Mouse (Mus musculus) cerebellum, postnatal 14 days (tissue): ENCODE measurements around the gene Rapgef4.

Experiments used
- DNase-seq, 2 experiments: peaks; one replicate each; pipeline ENCODE4 v3.0.0; 2021; ENCODE audit warnings: mixed read lengths in 2 of 2

Gene Rapgef4

GRCm38 (mm10) chr2:72240691-72241090, 259.7 kb downstream of the Rapgef4 start:
- DNase-seq, result no peak

- no peak for DNase-seq
Measured at GRCm38 (mm10) chr2:72241714-72242472, 260.9 kb downstream of the Rapgef4 start.

DNA sequence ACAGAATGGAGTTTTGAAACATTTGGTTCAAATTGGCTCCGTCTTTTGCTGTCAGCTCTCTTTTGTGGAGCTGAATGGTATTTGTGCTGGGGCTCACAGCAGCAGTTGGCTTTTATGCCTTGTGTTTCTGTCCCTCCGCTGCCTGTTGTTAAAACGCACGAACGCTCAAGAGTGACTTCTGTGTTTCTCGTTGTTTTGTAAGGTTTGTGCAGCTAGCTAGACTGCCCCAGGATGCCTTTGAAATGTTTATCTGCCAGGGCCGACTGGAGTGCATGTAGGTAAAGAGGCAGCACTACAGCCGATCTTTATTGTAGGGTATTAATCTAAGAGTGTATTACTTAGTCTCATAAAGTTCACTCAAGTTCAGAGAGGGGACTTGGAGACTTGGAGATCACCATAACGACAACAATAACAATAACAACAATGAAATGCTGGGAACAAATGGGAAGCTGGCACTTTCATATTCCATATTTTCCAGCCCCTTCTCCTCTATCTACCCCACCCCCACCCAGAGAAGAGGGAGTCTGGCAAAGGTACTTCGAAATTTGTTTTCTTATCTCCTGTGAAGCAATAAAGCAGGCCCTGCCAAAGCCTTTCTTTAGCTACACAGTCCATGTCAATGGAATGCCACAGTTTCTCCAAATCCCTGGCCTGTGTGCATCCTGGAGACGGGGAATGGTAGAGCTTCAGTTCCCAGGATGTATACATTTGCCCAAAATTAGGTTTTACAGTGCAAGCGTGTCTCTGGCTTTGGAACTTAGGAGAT, 262.1 kb downstream of the Rapgef4 start:
- no peak for DNase-seq

GRCm38 (mm10) chr2:72245631-72246030, 264.6 kb downstream of the Rapgef4 start:
- no peak for DNase-seq

- no peak for DNase-seq
Measured at GRCm38 (mm10) chr2:72246376-72246775, 265.3 kb downstream of the Rapgef4 start.

DNA sequence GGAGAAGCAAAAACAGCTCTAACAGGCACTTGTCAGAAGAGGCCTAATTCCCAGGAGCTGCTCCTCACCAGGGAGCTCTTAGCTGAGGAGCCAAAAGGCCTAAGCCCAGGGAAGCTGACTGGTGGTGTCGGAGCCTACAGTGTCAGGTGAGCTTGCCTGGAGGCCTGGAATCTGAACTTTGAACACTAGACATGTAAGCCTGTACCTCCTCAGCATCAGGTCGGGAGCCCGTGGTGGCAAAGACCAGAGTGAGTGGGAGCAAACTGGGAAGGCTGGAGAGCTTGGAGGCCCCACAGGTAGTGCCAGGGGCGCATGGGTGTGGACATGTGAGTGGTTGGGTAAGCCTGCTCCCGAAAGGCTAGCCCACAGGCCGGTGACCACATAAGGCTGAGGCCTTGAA, 266.8 kb downstream of the Rapgef4 start:
- no peak for DNase-seq

- DNase-seq, result no peak
Measured at GRCm38 (mm10) chr2:72252510-72253505, 271.8 kb downstream of the Rapgef4 start.

- DNase-seq, result no peak
Measured at GRCm38 (mm10) chr2:72253882-72254281, 272.8 kb downstream of the Rapgef4 start.

- no peak for DNase-seq
Measured at GRCm38 (mm10) chr2:72254813-72255582, 274.0 kb downstream of the Rapgef4 start.

- no peak for DNase-seq
Measured at GRCm38 (mm10) chr2:72260704-72261103, 279.7 kb downstream of the Rapgef4 start.

DNA sequence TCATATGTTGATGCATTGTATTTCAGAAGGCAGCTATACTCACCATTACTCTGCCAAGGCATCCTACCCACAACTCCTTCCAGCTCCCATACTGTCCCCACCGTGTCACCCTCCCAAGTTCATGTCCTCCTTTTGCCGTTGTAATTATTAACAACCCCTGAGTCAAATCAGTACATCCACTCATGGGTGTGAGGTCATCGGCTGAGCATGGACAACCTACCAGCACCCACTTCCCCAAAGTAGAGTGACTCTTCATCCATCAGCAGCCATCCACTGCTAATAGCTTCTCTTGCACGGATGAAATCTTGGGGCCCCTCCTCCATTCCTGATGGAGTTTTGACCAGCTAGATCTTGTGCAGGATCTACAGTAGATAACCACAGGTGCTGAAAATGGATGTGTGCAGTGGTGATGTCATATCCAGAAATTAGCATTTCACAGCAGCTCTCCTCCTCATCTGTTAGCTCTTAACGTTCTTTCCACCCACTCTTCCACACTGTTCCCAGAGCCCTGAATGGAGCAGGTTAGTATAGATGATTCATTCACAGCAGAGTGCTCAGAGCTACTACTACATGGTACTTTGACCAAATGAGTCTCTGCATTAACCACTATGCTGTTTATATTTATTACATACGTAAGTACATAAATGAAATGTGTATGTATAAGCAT, 281.9 kb downstream of the Rapgef4 start:
- DNase-seq, result no peak

DNA sequence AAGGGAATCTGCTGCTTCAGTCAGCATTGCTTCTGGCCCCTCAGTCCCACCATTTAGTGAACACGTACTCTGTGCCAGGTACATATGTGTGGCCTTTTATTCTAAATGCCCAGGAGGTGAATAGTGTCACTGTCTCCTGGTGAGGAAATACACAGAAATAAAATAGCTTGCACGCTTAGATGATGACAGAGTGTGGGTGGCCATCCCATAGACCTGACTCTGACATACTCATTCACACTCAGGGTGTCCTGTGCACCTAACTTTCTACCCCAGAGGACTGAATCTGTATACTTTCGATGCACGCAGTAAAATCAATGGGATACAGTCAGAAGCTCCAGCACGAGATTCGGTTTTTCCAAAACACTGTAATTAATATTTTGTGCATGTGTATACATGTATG, 286.4 kb downstream of the Rapgef4 start:
- DNase-seq, result no peak

DNA sequence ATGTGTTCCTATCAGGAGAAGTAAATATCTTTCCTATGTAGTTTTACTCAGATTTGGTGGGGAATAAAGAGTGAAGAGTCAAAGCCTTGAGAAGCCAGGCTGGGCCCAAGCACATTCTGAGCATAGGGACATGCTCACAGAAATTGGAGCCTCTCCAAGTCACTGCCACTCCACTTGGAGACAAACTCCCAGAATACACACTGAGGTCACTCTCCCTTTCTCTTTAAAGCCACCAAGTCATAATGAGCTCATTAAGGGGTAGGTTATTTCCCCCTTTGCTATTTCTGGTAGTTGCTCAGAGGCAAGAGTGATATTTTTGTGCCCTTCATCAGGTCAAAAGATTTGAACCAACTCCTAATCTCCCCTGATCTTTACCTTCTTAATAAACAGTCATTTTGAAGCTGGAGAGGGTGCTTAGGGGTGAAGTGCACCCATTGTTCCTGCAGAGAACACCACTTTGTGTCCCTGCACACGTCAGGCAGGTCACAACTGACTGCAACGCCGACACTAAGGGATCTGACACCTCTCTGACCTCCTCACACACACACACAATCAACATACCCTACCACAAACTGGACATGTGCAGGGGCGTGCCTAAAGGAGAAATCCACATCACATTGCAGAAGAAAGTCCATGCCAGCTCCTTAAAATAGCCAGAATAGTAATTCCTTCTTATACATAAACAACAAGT, 288.8 kb downstream of the Rapgef4 start:
- no peak for DNase-seq

- no peak for DNase-seq
Measured at GRCm38 (mm10) chr2:72278247-72278873, 297.3 kb downstream of the Rapgef4 start.

- no peak for DNase-seq
Measured at GRCm38 (mm10) chr2:72280524-72280923, 299.5 kb downstream of the Rapgef4 start.

- no peak for DNase-seq
Measured at GRCm38 (mm10) chr2:72281971-72282370, 300.9 kb downstream of the Rapgef4 start.

- DNase-seq, result no peak
Measured at GRCm38 (mm10) chr2:72282733-72283132, 301.7 kb downstream of the Rapgef4 start.

GRCm38 (mm10) chr2:72284689-72285088, 303.6 kb downstream of the Rapgef4 start:
- DNase-seq, result no peak

DNA sequence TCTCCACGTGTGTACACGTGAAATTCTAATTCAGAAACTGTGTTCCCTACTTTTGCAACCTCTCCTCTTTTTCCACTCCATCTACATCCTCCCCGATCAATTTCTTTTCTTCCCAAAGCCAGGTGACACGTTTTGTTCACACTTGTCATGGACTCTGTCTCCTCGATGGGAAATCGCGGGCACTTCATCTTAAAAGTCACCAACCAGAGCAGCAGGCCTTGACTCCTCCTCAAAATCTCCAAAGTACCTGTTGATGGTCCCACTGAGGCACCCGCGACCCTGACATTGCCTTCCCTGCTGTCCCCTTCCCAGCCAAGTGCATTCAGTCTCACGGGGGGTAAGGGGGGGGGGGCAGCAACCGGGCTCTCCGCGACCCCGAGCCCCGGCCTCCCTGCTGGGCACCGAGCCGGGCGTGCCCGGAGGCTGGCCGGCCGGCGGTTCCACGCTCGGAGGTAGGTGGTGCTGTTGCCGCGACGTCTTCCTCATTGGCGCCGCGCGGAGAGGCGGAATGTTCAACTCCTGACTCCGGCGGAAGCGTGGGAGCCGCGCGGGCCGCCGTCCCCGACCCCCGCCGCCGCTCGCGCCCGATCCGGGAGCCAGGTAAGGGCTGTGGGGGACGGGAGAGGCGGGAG, 304.3 kb downstream of the Rapgef4 start, which contains the start of gene Map3k20:
TSS of gene Map3k20 (plus strand) at position 382 of the 632 bp plus-strand sequence.
- DNase-seq, result peak; percentile 72 to 76
